Mouse (Mus musculus) monocyte, adult 5-6 weeks (primary cell): Measurements from ENCODE around the gene Otos. TPM values are rescaled to one million over a fixed set of nuclear protein-coding genes. Genes with fewer than 3 reads are reported as not detected.

ENCODE experiments used
- ATAC-seq: fragments of 153-309, 156-312 bp; replicated peaks from 2 replicates; pipeline ENCODE4 v1.8.0; 2017; ENCODE audit warnings: mild to moderate bottlenecking; ENCODE audit not compliant: low TSS enrichment, insufficient number of reproducible peaks, severe bottlenecking, poor library complexity, low FRiP score
- total RNA-seq: library from RNA; stranded (forward); fragments of 200-1000, 200-491, 200-594 nt; gene quantifications from 3 replicates; pipeline ENCODE4 v1.2.3, GENCODE M21; 2017

Otos gene
- total RNA-seq, 1 experiment from 2014 or later, result not detected

GRCm38 (mm10) chr1:92618360-92618759 lies 30.3 kb downstream of the Otos start:
- ATAC-seq, result no peak

GRCm38 (mm10) chr1:92617488-92617887 lies 31.2 kb downstream of the Otos start, which contains the start of gene Olfr12:
TSS of gene Olfr12 (plus strand) at chr1:92617788.
- ATAC-seq, result no peak

- ATAC-seq, result no peak
Observed at GRCm38 (mm10) chr1:92616046-92616445, 32.6 kb downstream of the Otos start.

- no peak for ATAC-seq
Observed at GRCm38 (mm10) chr1:92614516-92614915, 34.1 kb downstream of the Otos start.

GRCm38 (mm10) chr1:92613175-92613574 lies 35.5 kb downstream of the Otos start:
- ATAC-seq, result no peak

GRCm38 (mm10) chr1:92611008-92611407 lies 37.6 kb downstream of the Otos start:
- ATAC-seq, result no peak

GRCm38 (mm10) chr1:92607711-92608110 lies 40.9 kb downstream of the Otos start:
- ATAC-seq, result no peak

- ATAC-seq, result no peak
Observed at GRCm38 (mm10) chr1:92605482-92605881, 43.2 kb downstream of the Otos start, which contains the start of gene Olfr1410. TSS of gene Olfr1410 (plus strand) at chr1:92605782.

GRCm38 (mm10) chr1:92596019-92596418 lies 52.6 kb downstream of the Otos start:
- no peak for ATAC-seq

Other genes with a start within 250 kb of the Otos start
- 89.5 to 119 TPM (median 89.7 TPM) in 3 replicates for gene Ndufa10, start 175.0 kb downstream of the Otos start, total RNA-seq
- gene Olfr1416, start 163.7 kb downstream of the Otos start, total RNA-seq, result not detected in 3 replicates
- gene Olfr1415, start 152.7 kb downstream of the Otos start, total RNA-seq, result not detected in 3 replicates
- not detected in 3 replicates for gene Olfr1414, start 130.2 kb downstream of the Otos start, total RNA-seq
- gene Olfr1413, start 77.5 kb downstream of the Otos start, total RNA-seq, result not detected in 3 replicates
- not detected in 3 replicates for gene Olfr1412, start 63.1 kb downstream of the Otos start, total RNA-seq
- not detected in 3 replicates for gene Olfr1411, start 54.4 kb downstream of the Otos start, total RNA-seq
- gene Olfr1410, start 43.1 kb downstream of the Otos start, total RNA-seq, result not detected in 3 replicates
- gene Olfr12, start 31.1 kb downstream of the Otos start, total RNA-seq, result not detected in 3 replicates
- gene Cops9, start 6.9 kb downstream of the Otos start, total RNA-seq, result 57.2 to 123 TPM (median 99.5 TPM) in 3 replicates
- gene Gpc1, start 182.8 kb upstream of the Otos start, total RNA-seq, result 24.0 to 67.4 TPM (median 25.2 TPM) in 3 replicates